Mouse (Mus musculus) left cerebral cortex, adult 18-20 months (tissue): Measurements from ENCODE around the gene Hgd. TPM values are rescaled to one million over a fixed set of nuclear protein-coding genes. Genes with fewer than 3 reads are reported as not detected.

Experiments used
- DNase-seq, 2 experiments: peaks; one replicate each; pipeline ENCODE4 v3.0.0; 2021 to 2022; ENCODE audit warnings: low spot score in 2 of 2, mixed read lengths in 1 of 2
- total RNA-seq, 2 experiments: library from RNA; stranded (reverse); gene quantifications; 2 replicates each; pipeline ENCODE4 v1.2.3; 2021

Gene Hgd
- total RNA-seq, 2 experiments from 2014 or later: not detected

- no peak for DNase-seq
Measured at GRCm38 (mm10) chr16:37580651-37581050, 698 bp downstream of the Hgd start.

- no peak for DNase-seq
Measured at GRCm38 (mm10) chr16:37581901-37582300, 1.9 kb downstream of the Hgd start.

- DNase-seq: no peak
Measured at GRCm38 (mm10) chr16:37583306-37583705, 3.4 kb downstream of the Hgd start.

- peak in 1 of 2 experiments; percentile 37 for DNase-seq
Measured at GRCm38 (mm10) chr16:37583801-37584200, 3.8 kb downstream of the Hgd start.

GRCm38 (mm10) chr16:37584218-37585035 lies 4.5 kb downstream of the Hgd start:
- peak; percentile 49 to 61 for DNase-seq

- DNase-seq: peak in 1 of 2 experiments; percentile 28
Measured at GRCm38 (mm10) chr16:37585129-37585563, 5.2 kb downstream of the Hgd start.

GRCm38 (mm10) chr16:37590921-37591320 lies 11.0 kb downstream of the Hgd start:
- DNase-seq: no peak

GRCm38 (mm10) chr16:37591551-37591950 lies 11.6 kb downstream of the Hgd start:
- no peak for DNase-seq

- no peak for DNase-seq
Measured at GRCm38 (mm10) chr16:37597412-37597811, 17.5 kb downstream of the Hgd start.

GRCm38 (mm10) chr16:37598463-37598862 lies 18.5 kb downstream of the Hgd start:
- no peak for DNase-seq

- DNase-seq: no peak
Measured at GRCm38 (mm10) chr16:37599326-37599725, 19.4 kb downstream of the Hgd start.

- no peak for DNase-seq
Measured at GRCm38 (mm10) chr16:37603431-37603830, 23.5 kb downstream of the Hgd start.

GRCm38 (mm10) chr16:37604243-37604642 lies 24.3 kb downstream of the Hgd start:
- no peak for DNase-seq

- peak; percentile 48 to 63 for DNase-seq
Measured at GRCm38 (mm10) chr16:37610333-37610732, 30.4 kb downstream of the Hgd start.

- no peak for DNase-seq
Measured at GRCm38 (mm10) chr16:37611072-37611471, 31.1 kb downstream of the Hgd start.

GRCm38 (mm10) chr16:37612013-37612412 lies 32.1 kb downstream of the Hgd start:
- DNase-seq: peak; percentile 38 to 54

- no peak for DNase-seq
Measured at GRCm38 (mm10) chr16:37614540-37614939, 34.6 kb downstream of the Hgd start.

- no peak for DNase-seq
Measured at GRCm38 (mm10) chr16:37615429-37615828, 35.5 kb downstream of the Hgd start.

- DNase-seq: peak in 1 of 2 experiments; percentile 20
Measured at GRCm38 (mm10) chr16:37616104-37616503, 36.2 kb downstream of the Hgd start.

- peak; percentile 53 to 78 for DNase-seq
Measured at GRCm38 (mm10) chr16:37617695-37618094, 37.7 kb downstream of the Hgd start.

- DNase-seq: no peak
Measured at GRCm38 (mm10) chr16:37622403-37622802, 42.5 kb downstream of the Hgd start.

GRCm38 (mm10) chr16:37622919-37623318 lies 43.0 kb downstream of the Hgd start:
- no peak for DNase-seq

GRCm38 (mm10) chr16:37626388-37626949 lies 46.5 kb downstream of the Hgd start:
- DNase-seq: no peak
